Mouse (Mus musculus): ENCODE measurements around the gene Ntrk3. TPM values are rescaled to one million over a fixed set of nuclear protein-coding genes. Genes with fewer than 3 reads are reported as not detected.
A peak's percentile ranks its signal among the peaks of the same experiment; 100 is the strongest.

Ntrk3 gene
- polyA plus RNA-seq, 1 experiment, result 6.1 TPM

DNA sequence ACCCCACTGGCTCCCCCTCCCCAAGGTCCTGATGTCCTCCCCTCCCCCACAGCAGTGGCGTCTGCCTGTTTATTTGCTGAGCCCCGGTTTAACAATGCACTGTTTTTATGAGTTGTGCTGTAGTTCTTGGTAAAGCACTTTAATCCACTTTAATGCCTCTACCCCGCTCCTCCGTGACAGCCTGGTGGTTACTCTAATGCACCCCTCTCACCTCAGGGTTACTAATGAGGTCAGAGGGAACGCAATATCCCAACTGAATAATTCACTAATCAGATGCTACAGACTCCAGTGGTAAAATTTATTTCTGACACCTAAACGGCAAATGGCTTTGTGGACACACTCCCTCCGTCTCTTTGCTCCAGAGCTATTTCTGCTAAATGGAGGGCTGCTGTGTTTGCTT is 133.9 kb downstream of the Ntrk3 start:
- Histone ChIP-seq H3K4me1 (ENCODE audit: control insufficient read depth, insufficient read depth, low read length) (no peaks in the 10 kb centered on the region), H3K4me3 (replicated peaks; ENCODE audit: extremely low read depth, low read depth, low read length) (no peak overlapping the region)
- TF ChIP-seq CTCF (IDR thresholded peaks at IDR 0.05; ENCODE audit: insufficient read depth, low read length) (no peak), POLR2A (IDR thresholded peaks at IDR 0.05; ENCODE audit: borderline replicate concordance, extremely low read depth, low read depth, low read length) (no peak)
- WGBS, result 26% methylated on average over 7 of the region's 7 CpGs
- DNase-seq, result no peak

GRCm38 (mm10) chr7:78601851-78602250 is 136.0 kb downstream of the Ntrk3 start:
- Histone ChIP-seq H3K4me3 (replicated peaks; ENCODE audit: extremely low read depth, low read depth, low read length) (no peak overlapping the region), H3K4me1 (ENCODE audit: control insufficient read depth, insufficient read depth, low read length) (no peaks in the 10 kb centered on the region)
- DNase-seq, result no peak
- TF ChIP-seq CTCF (IDR thresholded peaks at IDR 0.05; ENCODE audit: insufficient read depth, low read length) (no peak), POLR2A (IDR thresholded peaks at IDR 0.05; ENCODE audit: borderline replicate concordance, extremely low read depth, low read depth, low read length) (no peak)
- 66% methylated on average over 3 of the region's 3 CpGs for WGBS

- DNase-seq, result no peak
- TF ChIP-seq POLR2A (IDR thresholded peaks at IDR 0.05; ENCODE audit: borderline replicate concordance, extremely low read depth, low read depth, low read length) (no peak), CTCF (IDR thresholded peaks at IDR 0.05; ENCODE audit: insufficient read depth, low read length) (no peak)
- 82% methylated on average over 6 of the region's 6 CpGs for WGBS
- Histone ChIP-seq H3K4me1 (ENCODE audit: control insufficient read depth, insufficient read depth, low read length) (no peaks in the 10 kb centered on the region), H3K4me3 (replicated peaks; ENCODE audit: extremely low read depth, low read depth, low read length) (no peak overlapping the region)
Measured at GRCm38 (mm10) chr7:78600886-78601285, 136.9 kb downstream of the Ntrk3 start.

GRCm38 (mm10) chr7:78599941-78600677 is 137.7 kb downstream of the Ntrk3 start:
- no peaks in the 10 kb centered on the region for H3K4me1 ChIP-seq (ENCODE audit: control insufficient read depth, insufficient read depth, low read length)
- no peak for DNase-seq
- TF ChIP-seq CTCF (IDR thresholded peaks at IDR 0.05; ENCODE audit: insufficient read depth, low read length) (no peak), POLR2A (IDR thresholded peaks at IDR 0.05; ENCODE audit: borderline replicate concordance, extremely low read depth, low read depth, low read length) (no peak)
- WGBS, result 61% methylated on average over 6 of the region's 6 CpGs
- no peak overlapping the region for H3K4me3 ChIP-seq (replicated peaks; ENCODE audit: extremely low read depth, low read depth, low read length)

DNA sequence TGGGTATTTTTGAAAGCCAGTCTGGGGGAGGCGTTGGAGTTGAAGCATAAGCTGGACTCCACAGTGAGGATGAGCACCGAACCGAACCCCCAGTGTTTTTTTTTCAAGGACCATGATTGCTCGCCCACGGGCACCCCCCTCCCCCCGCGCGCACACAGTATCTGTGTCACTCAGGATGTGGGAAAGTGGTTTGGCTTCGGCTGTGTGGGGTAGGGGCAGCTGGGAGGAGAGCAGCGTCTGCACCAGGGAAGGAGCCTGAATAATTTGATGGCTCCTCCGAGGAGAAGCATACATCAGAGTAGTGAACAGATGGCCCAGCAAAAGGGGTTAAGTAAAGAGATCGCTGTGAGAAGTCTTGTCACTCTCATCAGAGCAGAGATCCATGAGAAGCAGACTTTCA is 139.7 kb downstream of the Ntrk3 start:
- no peak overlapping the region for H3K4me3 ChIP-seq (replicated peaks; ENCODE audit: extremely low read depth, low read depth, low read length)
- WGBS, result 24% methylated on average over 12 of the region's 12 CpGs
- TF ChIP-seq POLR2A (IDR thresholded peaks at IDR 0.05; ENCODE audit: borderline replicate concordance, extremely low read depth, low read depth, low read length) (no peak), CTCF (IDR thresholded peaks at IDR 0.05; ENCODE audit: insufficient read depth, low read length) (no peak)
- no peaks in the 10 kb centered on the region for H3K4me1 ChIP-seq (ENCODE audit: control insufficient read depth, insufficient read depth, low read length)
- DNase-seq, result no peak

GRCm38 (mm10) chr7:78597251-78598129 is 140.3 kb downstream of the Ntrk3 start:
- no peak overlapping the region for H3K4me3 ChIP-seq (replicated peaks; ENCODE audit: extremely low read depth, low read depth, low read length)
- WGBS, result 19% methylated on average over 15 of the region's 15 CpGs

DNA sequence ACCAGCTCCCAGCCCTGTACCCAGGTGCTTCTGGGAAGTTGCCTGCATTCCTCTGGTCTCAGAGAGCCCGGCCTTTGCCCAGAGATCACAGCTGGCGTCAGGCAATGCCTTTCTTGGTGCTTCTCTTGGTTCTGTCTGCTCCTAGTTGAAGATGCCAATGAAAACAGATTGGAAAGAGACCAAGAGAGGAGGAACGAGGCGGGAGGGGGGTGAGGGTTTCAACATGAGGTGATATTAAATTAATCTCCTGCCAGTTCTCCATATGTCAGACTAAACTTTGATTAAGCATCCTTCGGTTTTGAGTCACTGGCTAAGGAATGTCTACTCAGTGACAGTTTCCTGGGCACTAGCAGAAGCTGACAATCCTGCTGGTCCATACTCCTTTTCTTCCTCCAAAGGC is 141.3 kb downstream of the Ntrk3 start:
- Histone ChIP-seq H3K4me3 (replicated peaks; ENCODE audit: extremely low read depth, low read depth, low read length) (no peak overlapping the region), H3K4me1 (ENCODE audit: control insufficient read depth, insufficient read depth, low read length) (no peaks in the 10 kb centered on the region)
- 50% methylated on average over 5 of the region's 5 CpGs for WGBS
- no peak for DNase-seq
- no peak for TF ChIP-seq CTCF (IDR thresholded peaks at IDR 0.05; ENCODE audit: insufficient read depth, low read length)

More at GRCm38 (mm10) chr7:78597251-78598129, 140.3 kb downstream of the Ntrk3 start:
- H3K4me1 ChIP-seq (ENCODE audit: control insufficient read depth, insufficient read depth, low read length), result no peaks in the 10 kb centered on the region
- TF ChIP-seq CTCF (IDR thresholded peaks at IDR 0.05; ENCODE audit: insufficient read depth, low read length) (no peak), POLR2A (IDR thresholded peaks at IDR 0.05; ENCODE audit: borderline replicate concordance, extremely low read depth, low read depth, low read length) (no peak)
- DNase-seq, result no peak

GRCm38 (mm10) chr7:78595895-78596294 is 141.9 kb downstream of the Ntrk3 start:
- TF ChIP-seq CTCF (IDR thresholded peaks at IDR 0.05; ENCODE audit: insufficient read depth, low read length) (peak; percentile 86), POLR2A (IDR thresholded peaks at IDR 0.05; ENCODE audit: borderline replicate concordance, extremely low read depth, low read depth, low read length) (no peak)
- 9% methylated on average over 4 of the region's 4 CpGs for WGBS
- Histone ChIP-seq H3K4me1 (ENCODE audit: control insufficient read depth, insufficient read depth, low read length) (no peaks in the 10 kb centered on the region), H3K4me3 (replicated peaks; ENCODE audit: extremely low read depth, low read depth, low read length) (no peak overlapping the region)
- DNase-seq, result peak; percentile 40

DNA sequence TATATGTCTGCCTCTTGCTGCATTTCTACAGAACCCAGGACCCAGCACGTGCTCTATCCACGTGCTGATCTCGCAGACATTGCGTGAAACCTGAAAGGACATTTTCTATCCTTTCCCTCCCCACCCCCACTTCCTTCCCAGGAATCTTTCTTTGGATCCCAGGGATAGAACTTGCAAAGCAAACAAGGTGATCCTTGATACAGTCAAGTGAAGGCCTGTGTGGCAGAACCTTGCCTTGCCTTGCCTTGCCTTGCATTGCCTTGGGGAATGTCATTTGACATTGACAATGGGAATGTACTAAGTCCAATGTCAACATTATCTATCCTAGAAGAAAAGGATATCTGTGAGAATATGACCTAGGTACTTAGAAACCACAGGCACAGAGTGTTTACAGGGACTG is 144.9 kb downstream of the Ntrk3 start:
- DNase-seq, result no peak
- Histone ChIP-seq H3K4me1 (ENCODE audit: control insufficient read depth, insufficient read depth, low read length) (no peaks in the 10 kb centered on the region), H3K4me3 (replicated peaks; ENCODE audit: extremely low read depth, low read depth, low read length) (no peak overlapping the region)
- TF ChIP-seq CTCF (IDR thresholded peaks at IDR 0.05; ENCODE audit: insufficient read depth, low read length) (no peak), POLR2A (IDR thresholded peaks at IDR 0.05; ENCODE audit: borderline replicate concordance, extremely low read depth, low read depth, low read length) (no peak)
- 73% methylated on average over 4 of the region's 4 CpGs for WGBS

Data from lung, adult 2 months (tissue).